Mouse (Mus musculus) ES-E14 (cell line): ENCODE measurements around the gene Sdr9c7.

Source experiments
- HCFC1 ChIP-seq: IDR thresholded peaks from 2 replicates; pipeline ENCODE4 v1.6.1; 2012; ENCODE audit warnings: low read length, inconsistent platforms, borderline replicate concordance; ENCODE audit not compliant: insufficient read depth
- ZC3H11A ChIP-seq: IDR thresholded peaks from 2 replicates; pipeline ENCODE4 v1.6.1; 2012; ENCODE audit warnings: low read depth, mild to moderate bottlenecking, inconsistent platforms, low read length, borderline replicate concordance
- ZNF384 ChIP-seq: IDR thresholded peaks from 2 replicates; pipeline ENCODE4 v1.6.1; 2012; ENCODE audit warnings: low read depth, low read length, inconsistent platforms

- TF ChIP-seq HCFC1 (no peak), ZNF384 (no peak), ZC3H11A (no peak)
These were observed 17.3 kb downstream of the Sdr9c7 start for GRCm38 (mm10) chr10:127915578-127915977.
